Mouse (Mus musculus): ENCODE measurements around the gene Abhd17c.

DNA sequence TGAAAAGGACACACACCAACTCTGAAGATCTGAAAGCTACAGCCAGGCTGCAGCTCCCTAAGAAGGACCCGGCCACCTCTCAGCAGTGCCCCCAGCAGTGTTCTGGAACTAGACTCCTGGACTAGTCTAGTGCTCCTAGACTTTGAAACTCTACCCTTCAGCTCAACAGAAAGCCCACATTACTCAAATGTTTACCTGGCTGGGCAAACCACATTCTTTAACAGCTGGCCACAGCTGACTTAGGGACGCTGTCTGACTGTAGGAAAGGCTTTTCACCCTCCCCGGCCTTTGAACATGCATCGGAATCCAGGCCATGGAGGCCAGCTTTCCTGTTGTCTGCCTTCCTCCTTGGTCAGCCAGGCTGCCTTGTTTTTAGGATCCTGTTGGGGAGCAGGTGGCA, 20.0 kb downstream of the Abhd17c start:
- TF ChIP-seq CTCF (IDR thresholded peaks at IDR 0.05; ENCODE audit: low read depth, low read length): no peak
- no peak for TF ChIP-seq POLR2A (IDR thresholded peaks at IDR 0.05; ENCODE audit: borderline replicate concordance, low read depth, low read length)
